Mouse (Mus musculus) myocyte (in vitro differentiated cells): ENCODE results near the gene Vmn1r176. TPM values are rescaled to one million over a fixed set of nuclear protein-coding genes. Genes with fewer than 3 reads are reported as not detected.
"Not testable (repeated sequence)": the region's sequence is repeated elsewhere in the genome, so short reads cannot be mapped to it uniquely, and the experiment has no call there.

Experiments
- H3K27me3 ChIP-seq: one replicate; pipeline ENCODE4 v1.6.1; 2011; ENCODE audit not compliant: control insufficient read depth, insufficient read depth, insufficient read length
- H3K36me3 ChIP-seq: one replicate; pipeline ENCODE4 v1.6.1; 2011; ENCODE audit not compliant: control insufficient read depth, insufficient read depth
- H3K4me2 ChIP-seq: one replicate; pipeline ENCODE4 v1.6.1; 2011; ENCODE audit warnings: low read depth, control low read depth
- H3K4me3 ChIP-seq: one replicate; pipeline ENCODE4 v1.5.1; 2011; ENCODE audit warnings: mild to moderate bottlenecking, control low read depth, moderate library complexity
- H3K79me2 ChIP-seq: one replicate; pipeline ENCODE4 v1.6.1; 2011; ENCODE audit not compliant: control insufficient read depth, insufficient read depth
- H3ac ChIP-seq: one replicate; pipeline ENCODE4 v1.6.1; 2011; ENCODE audit not compliant: control insufficient read depth, insufficient read length
- E2F4 ChIP-seq: IDR thresholded peaks from one replicate; pipeline ENCODE4 v1.6.1; 2011; ENCODE audit warnings: mild to moderate bottlenecking, control low read depth, moderate library complexity; ENCODE audit not compliant: insufficient read depth
- MAX ChIP-seq: IDR thresholded peaks from one replicate; pipeline ENCODE4 v1.6.1; 2011; ENCODE audit warnings: low read depth, mild to moderate bottlenecking, control low read depth
- MYOD1 ChIP-seq, 3 experiments: IDR thresholded peaks; one replicate each; pipeline ENCODE4 v1.6.1; 2011; ENCODE audit warnings: control low read depth in 2 of 3, low read depth in 2 of 3, mild to moderate bottlenecking in 2 of 3, moderate library complexity in 1 of 3; ENCODE audit not compliant: insufficient read length in 2 of 3, control insufficient read depth in 1 of 3
- MYOG ChIP-seq, 3 experiments: IDR thresholded peaks; one replicate each; pipeline ENCODE4 v1.6.1; 2011; ENCODE audit warnings: control low read depth in 2 of 3, low read depth in 2 of 3, mild to moderate bottlenecking in 2 of 3; ENCODE audit not compliant: insufficient read length in 2 of 3, control insufficient read depth in 1 of 3, insufficient read depth in 1 of 3
- POLR2A ChIP-seq: IDR thresholded peaks from one replicate; pipeline ENCODE4 v1.6.1; 2011; ENCODE audit warnings: low read depth, mild to moderate bottlenecking, control low read depth, moderate library complexity; ENCODE audit not compliant: insufficient read length
- POLR2AphosphoS2 ChIP-seq: IDR thresholded peaks from one replicate; pipeline ENCODE4 v1.6.1; 2011; ENCODE audit warnings: low read depth, control low read depth; ENCODE audit not compliant: insufficient read length
- REST ChIP-seq: IDR thresholded peaks from one replicate; pipeline ENCODE4 v1.6.1; 2011; ENCODE audit warnings: mild to moderate bottlenecking, control low read depth, moderate library complexity; ENCODE audit not compliant: insufficient read depth, insufficient read length
- SRF ChIP-seq: IDR thresholded peaks from one replicate; pipeline ENCODE4 v1.6.1; 2011; ENCODE audit warnings: low read depth; ENCODE audit not compliant: control insufficient read depth, insufficient read length
- TCF12 ChIP-seq: IDR thresholded peaks from one replicate; pipeline ENCODE4 v1.6.1; 2011; ENCODE audit warnings: mild to moderate bottlenecking, control low read depth; ENCODE audit not compliant: poor library complexity, insufficient read depth, severe bottlenecking
- TCF3 ChIP-seq: IDR thresholded peaks from one replicate; pipeline ENCODE4 v1.6.1; 2011; ENCODE audit warnings: low read depth, control low read depth; ENCODE audit not compliant: insufficient read length
- USF1 ChIP-seq: IDR thresholded peaks from one replicate; pipeline ENCODE4 v1.6.1; 2011; ENCODE audit warnings: low read depth, mild to moderate bottlenecking, control low read depth, moderate library complexity
- polyA plus RNA-seq: library from polyadenylated mRNA; unstranded; fragments of >200 nt; fragmentation: generic; extraction: Trizol; gene quantifications from one replicate; pipeline ENCODE4 v1.2.1, GENCODE M21; 2012; ENCODE audit warnings: missing spikeins

The Vmn1r176 gene
- polyA plus RNA-seq: not detected

DNA sequence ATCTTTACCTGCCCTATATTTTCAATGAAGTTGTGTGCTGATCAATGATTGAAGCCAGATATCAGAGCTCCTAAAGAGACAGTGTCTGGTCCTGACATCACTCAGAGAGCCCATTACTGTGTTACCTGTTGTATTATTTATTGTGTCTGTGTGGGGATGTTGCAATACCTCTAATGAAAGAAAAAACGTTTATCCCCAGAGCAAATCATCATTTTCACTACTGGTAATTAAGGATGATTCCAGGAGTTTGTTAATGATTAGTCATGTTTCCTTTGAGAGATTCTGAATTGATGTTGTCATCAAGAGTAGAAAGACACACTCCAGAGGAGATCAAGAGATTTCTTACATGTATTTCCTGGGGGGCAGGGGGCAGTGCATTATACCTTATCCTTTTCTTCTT, at the start of gene Vmn1r176:
Gene Vmn1r176, minus strand, starts transcription at position 101 of the 400 bp plus-strand sequence.
- not testable (repeated sequence) for H3K79me2 ChIP-seq, H3K4me3 ChIP-seq, H3ac ChIP-seq, H3K4me2 ChIP-seq, H3K36me3 ChIP-seq, H3K27me3 ChIP-seq

DNA sequence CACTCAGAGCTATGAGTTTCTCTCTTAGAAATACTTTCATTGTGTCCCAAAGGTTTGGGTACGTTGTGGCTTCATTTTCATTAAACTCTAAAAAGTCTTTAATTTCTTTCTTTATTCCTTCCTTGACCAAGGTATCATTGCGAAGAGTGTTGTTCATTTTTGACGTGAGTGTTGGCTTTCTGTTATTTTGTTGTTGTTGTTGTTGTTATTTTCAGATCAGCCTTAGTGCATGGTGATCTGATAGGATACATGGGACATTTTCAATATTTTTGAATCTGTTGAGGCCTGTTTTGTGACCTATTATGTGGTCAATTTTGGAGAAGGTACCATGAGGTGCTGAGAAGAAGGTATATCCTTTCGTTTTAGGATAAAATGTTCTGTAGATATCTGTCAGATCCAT, 39.7 kb upstream of the Vmn1r176 start:
- not testable (repeated sequence) for H3K4me3 ChIP-seq, H3ac ChIP-seq, H3K36me3 ChIP-seq, H3K79me2 ChIP-seq, H3K4me2 ChIP-seq, H3K27me3 ChIP-seq

GRCm38 (mm10) chr7:23866349-23866748, 29.2 kb upstream of the Vmn1r176 start, which contains the start of gene Vmn1r177:
Vmn1r177 (minus strand) TSS chr7:23866449.
- H3K36me3 ChIP-seq, H3K79me2 ChIP-seq, H3K4me3 ChIP-seq, H3K4me2 ChIP-seq, H3ac ChIP-seq, H3K27me3 ChIP-seq: not testable (repeated sequence)

- not testable (repeated sequence) for H3ac ChIP-seq, H3K36me3 ChIP-seq, H3K4me2 ChIP-seq, H3K27me3 ChIP-seq, H3K79me2 ChIP-seq, H3K4me3 ChIP-seq
Observed at GRCm38 (mm10) chr7:23810543-23810942, 26.6 kb downstream of the Vmn1r176 start, which contains the start of gene Vmn1r175. Vmn1r175 (minus strand) TSS chr7:23810643.

DNA sequence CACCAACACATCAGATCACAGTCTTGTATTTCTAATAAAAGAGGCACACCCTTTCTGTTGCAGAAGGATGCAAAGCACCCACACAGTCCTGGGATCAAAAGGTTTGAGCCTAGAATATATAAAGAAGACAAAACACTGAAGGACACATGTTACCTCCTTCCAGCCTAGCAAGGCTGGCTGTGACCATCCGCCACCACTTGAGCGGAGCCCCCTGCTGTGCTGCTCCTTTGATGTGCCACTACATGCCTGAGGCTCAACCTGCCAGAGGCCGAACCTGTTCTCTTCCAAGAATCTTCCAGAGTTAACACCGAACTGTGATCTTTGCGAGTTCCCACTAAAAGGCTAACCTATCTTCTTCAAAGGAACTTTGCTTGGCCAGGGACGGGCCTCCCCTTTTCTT, 52.6 kb downstream of the Vmn1r176 start:
- H3K4me2 ChIP-seq: no peak overlapping the region
- H3K4me3 ChIP-seq: no peak overlapping the region
- H3K27me3 ChIP-seq: no peaks in the 10 kb centered on the region
- H3ac ChIP-seq: no peak overlapping the region
- no peaks in the 10 kb centered on the region for H3K36me3 ChIP-seq
- no peaks in the 10 kb centered on the region for H3K79me2 ChIP-seq
- no peak for TF ChIP-seq MYOD1 (IDR thresholded peaks at IDR 0.05; ENCODE audit: control insufficient read depth in 1 of 3, insufficient read length in 2 of 3, low read depth in 2 of 3)
- TF ChIP-seq USF1: no peak
- no peak for TF ChIP-seq POLR2A
- no peak for TF ChIP-seq TCF3
- no peak for TF ChIP-seq TCF12
- no peak for TF ChIP-seq MYOG (IDR thresholded peaks at IDR 0.05; ENCODE audit: control insufficient read depth in 1 of 3, insufficient read depth in 1 of 3, insufficient read length in 2 of 3, low read depth in 2 of 3)
- TF ChIP-seq REST: no peak
- TF ChIP-seq POLR2AphosphoS2: no peak
- TF ChIP-seq E2F4: no peak
- TF ChIP-seq MAX: no peak
- TF ChIP-seq SRF: no peak

Other genes starting within 250 kb of the Vmn1r176 start
- not detected for gene Vmn1r170, start 231.2 kb downstream of the Vmn1r176 start, polyA plus RNA-seq
- not detected for gene Vmn1r171, start 206.7 kb downstream of the Vmn1r176 start, polyA plus RNA-seq
- not detected for gene Vmn1r172, start 179.1 kb downstream of the Vmn1r176 start, polyA plus RNA-seq
- not detected for gene Vmn1r173, start 136.7 kb downstream of the Vmn1r176 start, polyA plus RNA-seq
- not detected for gene Vmn1r174, start 85.1 kb downstream of the Vmn1r176 start, polyA plus RNA-seq
- gene Vmn1r175, start 26.7 kb downstream of the Vmn1r176 start, polyA plus RNA-seq: not detected
- not detected for gene Vmn1r177, start 29.1 kb upstream of the Vmn1r176 start, polyA plus RNA-seq
- gene Vmn1r178, start 54.6 kb upstream of the Vmn1r176 start, polyA plus RNA-seq: not detected
- not detected for gene Vmn1r179, start 89.6 kb upstream of the Vmn1r176 start, polyA plus RNA-seq
- not detected for gene Vmn1r180, start 113.3 kb upstream of the Vmn1r176 start, polyA plus RNA-seq
- not detected for gene Vmn1r181, start 137.2 kb upstream of the Vmn1r176 start, polyA plus RNA-seq
- not detected for gene V1rd19, start 164.3 kb upstream of the Vmn1r176 start, polyA plus RNA-seq
- gene Vmn1r183, start 215.9 kb upstream of the Vmn1r176 start, polyA plus RNA-seq: not detected
- 9.0 TPM for gene Zfp180, start 244.6 kb upstream of the Vmn1r176 start, polyA plus RNA-seq